Mouse (Mus musculus) cerebellum, adult 2 months (tissue): ENCODE measurements around the gene Foxred2.

ENCODE experiments used
- CTCF ChIP-seq: fragments of 200-500 bp; IDR thresholded peaks from 2 replicates; pipeline ENCODE4 v1.5.1; 2011; ENCODE audit warnings: low read depth, mild to moderate bottlenecking, control low read depth, low read length, moderate library complexity, borderline replicate concordance; ENCODE audit not compliant: insufficient read depth
- POLR2A ChIP-seq: fragments of 200-500 bp; IDR thresholded peaks from 2 replicates; pipeline ENCODE4 v1.6.1; 2011; ENCODE audit warnings: low read length, control low read depth, borderline replicate concordance; ENCODE audit not compliant: insufficient read depth

DNA sequence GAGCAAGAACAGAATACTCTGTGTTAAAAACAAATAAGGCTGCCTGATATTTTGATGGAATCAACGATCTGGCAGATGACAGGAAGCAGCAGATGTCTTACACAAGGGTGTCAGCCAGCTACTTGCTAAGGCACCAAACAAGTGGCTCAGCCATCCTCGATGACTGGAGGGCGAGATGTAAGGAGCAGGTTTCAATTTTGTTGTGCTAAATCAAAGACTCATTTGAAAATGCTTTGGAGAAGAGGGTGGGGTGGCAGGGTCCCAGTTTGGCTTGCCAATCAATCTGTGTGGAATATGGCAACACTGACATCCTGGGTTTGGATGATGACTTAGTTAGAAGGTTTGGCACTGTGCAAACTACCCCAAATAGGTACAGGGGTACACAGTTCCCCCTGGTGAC lies 15.0 kb downstream of the Foxred2 start:
- TF ChIP-seq CTCF, result no peak
- TF ChIP-seq POLR2A, result no peak
